Mouse (Mus musculus): ENCODE data around the gene Olfr545. TPM values are rescaled to one million over a fixed set of nuclear protein-coding genes. Genes with fewer than 3 reads are reported as not detected.
"Not testable (repeated sequence)": the region's sequence is repeated elsewhere in the genome, so short reads cannot be mapped to it uniquely, and the experiment has no call there.

The Olfr545 gene
- polyA plus RNA-seq, 1 experiment from 2014 or later, result not detected

GRCm38 (mm10) chr7:102511927-102512326 is 12.6 kb upstream of the Olfr545 start:
- no peak overlapping the region for H3K4me2 ChIP-seq (replicated peaks; ENCODE audit: low read depth, low read length)
- no peaks in the 10 kb centered on the region for H3K27me3 ChIP-seq (ENCODE audit: control insufficient read depth, insufficient read depth, low read length)
- H3K9ac ChIP-seq (ENCODE audit: low read depth, low read length), result no peak overlapping the region
- no peaks in the 10 kb centered on the region for H3K36me3 ChIP-seq (ENCODE audit: control insufficient read depth, insufficient read depth, low read length)
- no peaks in the 10 kb centered on the region for H3K4me1 ChIP-seq (ENCODE audit: control insufficient read depth, insufficient read depth, low read length)
- no peak overlapping the region for H3K4me3 ChIP-seq (ENCODE audit: low read length)
- no peaks in the 10 kb centered on the region for H3K9me3 ChIP-seq (ENCODE audit: control insufficient read depth, low read length)
- ATAC-seq (ENCODE audit: low FRiP score, low TSS enrichment), result no peak
- no peak overlapping the region for H3K27ac ChIP-seq (ENCODE audit: low read depth, low read length)
- 91% methylated on average over 10 of the region's 10 CpGs for WGBS

GRCm38 (mm10) chr7:102509726-102510125 is 10.4 kb upstream of the Olfr545 start:
- Histone ChIP-seq H3K27ac (ENCODE audit: low read depth, low read length) (no peak overlapping the region), H3K9ac (ENCODE audit: low read depth, low read length) (no peak overlapping the region), H3K4me2 (replicated peaks; ENCODE audit: low read depth, low read length) (no peak overlapping the region), H3K36me3 (ENCODE audit: control insufficient read depth, insufficient read depth, low read length) (no peaks in the 10 kb centered on the region), H3K4me1 (ENCODE audit: control insufficient read depth, insufficient read depth, low read length) (no peaks in the 10 kb centered on the region), H3K27me3 (ENCODE audit: control insufficient read depth, insufficient read depth, low read length) (no peaks in the 10 kb centered on the region), H3K4me3 (ENCODE audit: low read length) (no peak overlapping the region), H3K9me3 (ENCODE audit: control insufficient read depth, low read length) (no peaks in the 10 kb centered on the region)
- 82% methylated on average over 7 of the region's 7 CpGs for WGBS
- ATAC-seq (ENCODE audit: low FRiP score, low TSS enrichment), result no peak

DNA sequence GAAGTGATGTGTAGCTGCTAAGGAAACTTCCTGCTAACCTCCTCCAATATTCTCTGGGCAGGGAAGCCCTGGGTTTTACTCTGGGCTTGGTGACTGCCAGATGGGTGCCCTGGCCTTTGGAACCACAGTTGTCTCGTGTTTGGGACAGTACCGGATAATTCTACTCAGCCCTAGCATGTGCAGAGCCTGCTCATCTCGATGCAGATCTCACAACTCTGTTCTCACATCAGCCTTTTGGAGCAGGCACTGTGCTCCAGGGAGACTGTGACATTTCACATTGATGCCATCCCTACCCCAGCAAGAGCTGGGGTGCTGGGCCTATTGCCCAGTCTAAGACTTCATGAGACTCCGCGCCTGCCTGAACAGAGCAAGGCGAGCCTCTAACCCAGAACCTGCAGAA is 9.3 kb upstream of the Olfr545 start:
- Histone ChIP-seq H3K4me3 (ENCODE audit: low read length) (no peak overlapping the region), H3K9me3 (ENCODE audit: control insufficient read depth, low read length) (no peaks in the 10 kb centered on the region), H3K27ac (ENCODE audit: low read depth, low read length) (no peak overlapping the region), H3K4me2 (replicated peaks; ENCODE audit: low read depth, low read length) (no peak overlapping the region), H3K4me1 (ENCODE audit: control insufficient read depth, insufficient read depth, low read length) (no peaks in the 10 kb centered on the region), H3K27me3 (ENCODE audit: control insufficient read depth, insufficient read depth, low read length) (no peaks in the 10 kb centered on the region), H3K9ac (ENCODE audit: low read depth, low read length) (no peak overlapping the region), H3K36me3 (ENCODE audit: control insufficient read depth, insufficient read depth, low read length) (no peaks in the 10 kb centered on the region)
- WGBS, result 89% methylated on average over 6 of the region's 6 CpGs
- no peak for ATAC-seq (ENCODE audit: low FRiP score, low TSS enrichment)

DNA sequence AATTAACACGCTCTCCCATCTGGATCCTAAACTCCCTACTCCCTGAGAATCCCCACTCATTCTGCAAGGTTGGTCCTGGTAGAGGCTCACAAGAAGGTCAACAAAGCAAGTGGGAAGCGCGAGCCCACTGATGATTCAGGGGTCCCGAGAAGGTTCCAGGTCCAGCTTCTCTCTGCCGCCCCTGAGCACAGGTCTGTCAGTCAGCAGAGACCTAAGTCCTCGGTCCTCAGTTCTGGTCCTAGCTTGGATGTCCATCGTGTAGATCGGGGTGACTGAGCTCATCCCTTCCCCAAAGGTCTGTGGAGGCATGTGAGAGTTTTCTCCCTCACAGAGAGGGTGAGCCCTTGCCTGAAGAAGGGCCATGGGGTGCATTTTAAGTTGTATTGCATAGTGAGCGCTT is 8.7 kb upstream of the Olfr545 start:
- Histone ChIP-seq H3K9me3 (ENCODE audit: control insufficient read depth, low read length) (no peaks in the 10 kb centered on the region), H3K9ac (ENCODE audit: low read depth, low read length) (no peak overlapping the region), H3K4me3 (ENCODE audit: low read length) (no peak overlapping the region), H3K4me1 (ENCODE audit: control insufficient read depth, insufficient read depth, low read length) (no peaks in the 10 kb centered on the region), H3K4me2 (replicated peaks; ENCODE audit: low read depth, low read length) (no peak overlapping the region), H3K27ac (ENCODE audit: low read depth, low read length) (no peak overlapping the region), H3K27me3 (ENCODE audit: control insufficient read depth, insufficient read depth, low read length) (no peaks in the 10 kb centered on the region), H3K36me3 (ENCODE audit: control insufficient read depth, insufficient read depth, low read length) (no peaks in the 10 kb centered on the region)
- no peak for ATAC-seq (ENCODE audit: low FRiP score, low TSS enrichment)
- 93% methylated on average over 9 of the region's 9 CpGs for WGBS

GRCm38 (mm10) chr7:102506848-102507247 is 7.5 kb upstream of the Olfr545 start:
- ATAC-seq (ENCODE audit: low FRiP score, low TSS enrichment), result peak; percentile 80; the same call in 1 of the 2 replicates
- no peak overlapping the region for H3K9ac ChIP-seq (ENCODE audit: low read depth, low read length)
- no peaks in the 10 kb centered on the region for H3K9me3 ChIP-seq (ENCODE audit: control insufficient read depth, low read length)
- H3K4me3 ChIP-seq (ENCODE audit: low read length), result no peak overlapping the region
- no peak overlapping the region for H3K4me2 ChIP-seq (replicated peaks; ENCODE audit: low read depth, low read length)
- H3K27me3 ChIP-seq (ENCODE audit: control insufficient read depth, insufficient read depth, low read length), result no peaks in the 10 kb centered on the region
- H3K27ac ChIP-seq (ENCODE audit: low read depth, low read length), result no peak overlapping the region
- no peaks in the 10 kb centered on the region for H3K4me1 ChIP-seq (ENCODE audit: control insufficient read depth, insufficient read depth, low read length)
- no peaks in the 10 kb centered on the region for H3K36me3 ChIP-seq (ENCODE audit: control insufficient read depth, insufficient read depth, low read length)
- WGBS, result 48% methylated on average over 3 of the region's 3 CpGs

DNA sequence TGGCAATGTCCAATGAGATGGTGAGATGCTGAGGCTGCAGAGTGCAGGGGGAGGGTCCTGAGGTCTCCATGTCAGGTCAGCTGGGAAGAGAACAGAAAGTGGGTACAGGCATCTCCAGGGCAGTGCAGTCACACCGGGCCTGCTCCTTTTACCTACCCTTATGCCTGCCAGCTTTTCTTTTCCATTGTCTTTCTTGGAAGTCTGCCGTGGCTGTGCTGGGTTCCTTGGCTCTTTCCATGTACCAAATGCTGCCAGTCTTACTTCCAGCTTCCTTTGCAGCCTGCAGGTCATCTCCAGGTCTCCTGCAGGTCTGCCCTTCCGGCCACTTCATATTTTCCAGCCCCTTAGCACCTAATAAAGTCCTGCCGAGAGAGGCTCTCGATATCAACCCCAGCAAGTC is 2.6 kb upstream of the Olfr545 start:
- Histone ChIP-seq H3K9me3 (ENCODE audit: control insufficient read depth, low read length) (no peaks in the 10 kb centered on the region), H3K4me1 (ENCODE audit: control insufficient read depth, insufficient read depth, low read length) (no peaks in the 10 kb centered on the region), H3K4me3 (ENCODE audit: low read length) (no peak overlapping the region), H3K9ac (ENCODE audit: low read depth, low read length) (no peak overlapping the region), H3K4me2 (replicated peaks; ENCODE audit: low read depth, low read length) (no peak overlapping the region), H3K27ac (ENCODE audit: low read depth, low read length) (no peak overlapping the region), H3K27me3 (ENCODE audit: control insufficient read depth, insufficient read depth, low read length) (no peaks in the 10 kb centered on the region), H3K36me3 (ENCODE audit: control insufficient read depth, insufficient read depth, low read length) (no peaks in the 10 kb centered on the region)
- ATAC-seq (ENCODE audit: low FRiP score, low TSS enrichment), result no peak
- WGBS, result 82% methylated on average over 5 of the region's 5 CpGs

DNA sequence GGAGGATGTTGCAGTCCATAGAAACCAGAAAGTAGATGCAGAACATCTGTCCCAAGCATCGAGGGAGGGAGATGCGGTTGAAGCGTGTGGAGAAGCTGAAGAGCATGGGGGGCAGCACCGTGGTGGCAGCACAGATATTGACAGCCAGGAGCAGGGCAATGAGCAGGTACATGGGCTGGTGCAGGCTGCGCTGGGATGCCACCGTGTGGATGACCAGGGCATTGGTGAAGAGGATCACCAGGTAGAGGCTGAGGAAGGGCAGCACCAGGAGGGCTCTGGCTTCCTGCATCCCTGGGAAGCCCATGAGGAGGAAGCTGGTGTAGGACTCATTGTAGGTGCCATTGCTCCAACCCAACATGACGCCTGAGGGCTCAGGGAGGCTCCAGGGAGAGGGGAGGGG is 5.0 kb downstream of the Olfr545 start:
- 45% methylated on average over 7 of the region's 7 CpGs for WGBS
- not testable (repeated sequence) for H3K27ac ChIP-seq (ENCODE audit: low read depth, low read length); H3K9ac ChIP-seq (ENCODE audit: low read depth, low read length); H3K4me1 ChIP-seq (ENCODE audit: control insufficient read depth, insufficient read depth, low read length); H3K4me3 ChIP-seq (ENCODE audit: low read length); H3K9me3 ChIP-seq (ENCODE audit: control insufficient read depth, low read length); H3K4me2 ChIP-seq (replicated peaks; ENCODE audit: low read depth, low read length); ATAC-seq (ENCODE audit: low FRiP score, low TSS enrichment); H3K27me3 ChIP-seq (ENCODE audit: control insufficient read depth, insufficient read depth, low read length); H3K36me3 ChIP-seq (ENCODE audit: control insufficient read depth, insufficient read depth, low read length)

- ATAC-seq (ENCODE audit: low FRiP score, low TSS enrichment), result no peak
- no peak within 1 kb of the TSS for H3K4me2 ChIP-seq (replicated peaks; ENCODE audit: low read depth, low read length)
Measured at GRCm38 (mm10) chr7:102488161-102488560, 11.2 kb downstream of the Olfr545 start, which contains the start of gene Olfr544. Olfr544 (minus strand) TSS chr7:102488313.

GRCm38 (mm10) chr7:102486105-102486504 is 13.3 kb downstream of the Olfr545 start:
- WGBS, result 79% methylated on average over 1 of the region's 1 CpGs
- no peaks in the 10 kb centered on the region for H3K27me3 ChIP-seq (ENCODE audit: control insufficient read depth, insufficient read depth, low read length)

More at GRCm38 (mm10) chr7:102488161-102488560, 11.2 kb downstream of the Olfr545 start, which contains the start of gene Olfr544:
- no peaks in the 10 kb centered on the region for H3K27me3 ChIP-seq (ENCODE audit: control insufficient read depth, insufficient read depth, low read length)
- no peaks in the 10 kb centered on the region for H3K9me3 ChIP-seq (ENCODE audit: control insufficient read depth, low read length)
- no peak within 1 kb of the TSS for H3K4me3 ChIP-seq (ENCODE audit: low read length)
- no peaks in the 10 kb centered on the region for H3K36me3 ChIP-seq (ENCODE audit: control insufficient read depth, insufficient read depth, low read length)
- H3K9ac ChIP-seq (ENCODE audit: low read depth, low read length), result no peak within 1 kb of the TSS
- H3K4me1 ChIP-seq (ENCODE audit: control insufficient read depth, insufficient read depth, low read length), result no peaks in the 10 kb centered on the region
- no peak within 1 kb of the TSS for H3K27ac ChIP-seq (ENCODE audit: low read depth, low read length)
- WGBS, result 38% methylated on average over 1 of the region's 1 CpGs

More at GRCm38 (mm10) chr7:102486105-102486504, 13.3 kb downstream of the Olfr545 start:
- no peak for ATAC-seq (ENCODE audit: low FRiP score, low TSS enrichment)
- Histone ChIP-seq H3K4me3 (ENCODE audit: low read length) (no peak overlapping the region), H3K9ac (ENCODE audit: low read depth, low read length) (no peak overlapping the region), H3K4me2 (replicated peaks; ENCODE audit: low read depth, low read length) (no peak overlapping the region), H3K36me3 (ENCODE audit: control insufficient read depth, insufficient read depth, low read length) (no peaks in the 10 kb centered on the region), H3K4me1 (ENCODE audit: control insufficient read depth, insufficient read depth, low read length) (no peaks in the 10 kb centered on the region), H3K27ac (ENCODE audit: low read depth, low read length) (no peak overlapping the region), H3K9me3 (ENCODE audit: control insufficient read depth, low read length) (no peaks in the 10 kb centered on the region)

All from kidney, embryonic 14.5 days (tissue).